Mouse (Mus musculus) forebrain, embryonic 16.5 days (tissue): Measurements from ENCODE around the gene Tbc1d4. TPM values are rescaled to one million over a fixed set of nuclear protein-coding genes. Genes with fewer than 3 reads are reported as not detected.

ENCODE experiments used
- ATAC-seq: fragments of 200-750 bp; cut with Nextera tagmentation; 2 replicates; pipeline ENCODE4 v1.8.0; 2017; ENCODE audit warnings: mild to moderate bottlenecking, moderate library complexity
- H3K27ac ChIP-seq: fragments of 300-500 bp; sonication (generic); 2 replicates; pipeline ENCODE4 v1.5.1; 2014; ENCODE audit warnings: low read length, control low read depth
- H3K27me3 ChIP-seq: fragments of 300-500 bp; sonication (generic); replicated peaks from 2 replicates; pipeline ENCODE4 v1.6.1; 2014; ENCODE audit warnings: low read length; ENCODE audit not compliant: control insufficient read depth, insufficient read depth
- H3K36me3 ChIP-seq: fragments of 300-500 bp; sonication (generic); 2 replicates; pipeline ENCODE4 v1.6.1; 2014; ENCODE audit not compliant: control insufficient read depth, insufficient read depth
- H3K4me1 ChIP-seq: fragments of 300-500 bp; sonication (generic); replicated peaks from 2 replicates; pipeline ENCODE4 v1.6.1; 2014; ENCODE audit warnings: low read length; ENCODE audit not compliant: control insufficient read depth, insufficient read depth
- H3K4me2 ChIP-seq: fragments of 300-500 bp; sonication (generic); 2 replicates; pipeline ENCODE4 v1.6.1; 2014; ENCODE audit warnings: mild to moderate bottlenecking, low read length, control low read depth
- H3K4me3 ChIP-seq: fragments of 300-500 bp; sonication (generic); replicated peaks from 2 replicates; pipeline ENCODE4 v1.5.1; 2014; ENCODE audit warnings: mild to moderate bottlenecking, low read length, control low read depth
- H3K9ac ChIP-seq: fragments of 300-500 bp; sonication (generic); replicated peaks from 2 replicates; pipeline ENCODE4 v1.6.1; 2014; ENCODE audit warnings: low read depth, low read length, control low read depth
- H3K9me3 ChIP-seq: fragments of 300-500 bp; sonication (generic); 2 replicates; pipeline ENCODE4 v1.6.1; 2016; ENCODE audit warnings: low read length; ENCODE audit not compliant: control insufficient read depth
- WGBS: fragments of 180-500 bp; shearing (Covaris S2); extraction: QIAGEN DNeasy Blood & Tissue Kit; methylation state at CpG from one replicate; pipeline ENCODE4 v1.1.7; 2014; 5-methylcytosine and 5-hydroxymethylcytosine counted together
- polyA plus RNA-seq: library from polyadenylated mRNA; unstranded; fragments of >200 nt; fragmentation: Nextera tagmentation; extraction: Ambion mirVana; gene quantifications from 2 replicates; pipeline ENCODE4 v1.2.1, GENCODE M21; 2015

The Tbc1d4 gene
- polyA plus RNA-seq, 1 experiment from 2014 or later: 8.1 TPM

DNA sequence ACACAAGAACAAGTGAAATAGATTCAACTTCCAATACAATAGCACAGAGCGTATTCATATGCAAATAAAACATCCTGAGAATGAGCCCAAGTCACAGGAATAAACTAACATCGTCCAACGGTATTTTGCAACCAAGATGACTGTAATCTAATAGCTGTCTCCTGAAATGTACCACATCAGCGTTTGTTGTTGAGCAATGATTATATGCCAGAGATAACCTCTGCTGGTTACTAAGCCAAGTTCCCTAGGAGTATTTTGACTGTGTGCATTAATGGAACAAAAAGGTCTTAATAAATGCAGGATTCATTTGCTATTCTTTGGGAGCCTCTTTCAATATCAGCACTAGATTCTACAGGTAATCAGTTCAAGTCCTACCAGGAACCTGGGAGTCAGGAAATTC, 161.1 kb downstream of the Tbc1d4 start:
- WGBS: 73% methylated on average over 4 of the region's 4 CpGs
- no peaks in the 10 kb centered on the region for H3K36me3 ChIP-seq
- no peak overlapping the region for H3K9ac ChIP-seq

DNA sequence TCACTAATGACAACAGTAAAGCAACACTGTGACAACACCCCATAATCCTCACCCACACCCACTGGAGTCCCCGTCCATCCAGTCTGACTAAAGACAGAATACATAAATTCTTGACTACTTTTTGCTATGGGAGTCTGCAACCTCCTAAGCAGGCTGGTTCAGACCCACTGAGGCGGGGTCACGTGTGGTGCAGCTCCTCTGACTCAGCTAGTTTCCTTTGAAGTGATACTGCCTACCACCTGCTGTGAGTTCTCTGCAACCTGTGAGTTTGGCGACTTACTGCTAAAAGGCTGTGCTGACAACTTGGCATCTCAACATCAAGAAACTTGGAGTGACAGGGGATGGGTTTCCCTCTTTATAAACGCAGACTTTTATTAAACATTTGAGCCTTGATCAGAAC, 163.8 kb downstream of the Tbc1d4 start:
- 71% methylated on average over 5 of the region's 5 CpGs for WGBS
- Histone ChIP-seq H3K4me3 (no peak overlapping the region), H3K27me3 (no peaks in the 10 kb centered on the region), H3K4me2 (no peak overlapping the region), H3K36me3 (no peaks in the 10 kb centered on the region), H3K9me3 (no peaks in the 10 kb centered on the region), H3K4me1 (no peaks in the 10 kb centered on the region), H3K27ac (no peak overlapping the region), H3K9ac (no peak overlapping the region)
- ATAC-seq: no peak

More for the DNA sequence above, 161.1 kb downstream of the Tbc1d4 start:
- Histone ChIP-seq H3K27me3 (no peaks in the 10 kb centered on the region), H3K4me2 (no peak overlapping the region), H3K27ac (no peak overlapping the region), H3K9me3 (no peaks in the 10 kb centered on the region), H3K4me1 (no peaks in the 10 kb centered on the region), H3K4me3 (no peak overlapping the region)
- no peak for ATAC-seq

- no peak overlapping the region for H3K4me3 ChIP-seq
- ATAC-seq: peak; percentile 93
- H3K4me1 ChIP-seq: no peaks in the 10 kb centered on the region
- H3K27me3 ChIP-seq: no peaks in the 10 kb centered on the region
- no peak overlapping the region for H3K9ac ChIP-seq
- H3K36me3 ChIP-seq: no peaks in the 10 kb centered on the region
- no peaks in the 10 kb centered on the region for H3K9me3 ChIP-seq
- H3K27ac ChIP-seq: no peak overlapping the region; the same call in 1 of the 2 replicates
- no peak overlapping the region for H3K4me2 ChIP-seq
- WGBS: 48% methylated on average over 3 of the region's 3 CpGs
Observed at GRCm38 (mm10) chr14:101437925-101438324, 171.1 kb downstream of the Tbc1d4 start.

DNA sequence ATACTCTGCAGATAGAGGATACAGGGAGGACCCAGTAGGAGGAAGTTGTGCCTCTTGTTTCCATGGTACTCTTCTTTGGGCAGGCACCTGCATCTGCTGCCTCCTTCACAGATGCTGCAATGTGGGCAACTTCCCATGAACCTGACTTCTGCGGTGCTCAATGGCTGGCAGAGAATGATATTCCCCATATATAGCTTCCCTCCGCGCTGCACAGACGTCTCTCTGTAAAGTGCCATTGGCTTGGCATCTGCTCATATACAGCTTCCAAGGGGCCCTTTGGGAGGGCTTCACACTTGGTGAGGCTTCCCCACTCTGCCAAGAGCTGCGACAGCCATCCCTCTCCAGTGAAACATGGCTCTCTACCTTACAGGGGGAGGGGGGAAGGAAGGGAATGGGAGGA, 178.5 kb downstream of the Tbc1d4 start:
- 50% methylated on average over 5 of the region's 5 CpGs for WGBS
- no peaks in the 10 kb centered on the region for H3K36me3 ChIP-seq
- H3K27me3 ChIP-seq: no peaks in the 10 kb centered on the region
- peaks cover 8% of the 10 kb centered on the region for H3K4me1 ChIP-seq
- H3K4me2 ChIP-seq: no peak overlapping the region
- no peak overlapping the region for H3K9ac ChIP-seq
- no peak overlapping the region for H3K4me3 ChIP-seq
- ATAC-seq: peak; percentile 88
- H3K9me3 ChIP-seq: no peaks in the 10 kb centered on the region
- no peak overlapping the region for H3K27ac ChIP-seq

DNA sequence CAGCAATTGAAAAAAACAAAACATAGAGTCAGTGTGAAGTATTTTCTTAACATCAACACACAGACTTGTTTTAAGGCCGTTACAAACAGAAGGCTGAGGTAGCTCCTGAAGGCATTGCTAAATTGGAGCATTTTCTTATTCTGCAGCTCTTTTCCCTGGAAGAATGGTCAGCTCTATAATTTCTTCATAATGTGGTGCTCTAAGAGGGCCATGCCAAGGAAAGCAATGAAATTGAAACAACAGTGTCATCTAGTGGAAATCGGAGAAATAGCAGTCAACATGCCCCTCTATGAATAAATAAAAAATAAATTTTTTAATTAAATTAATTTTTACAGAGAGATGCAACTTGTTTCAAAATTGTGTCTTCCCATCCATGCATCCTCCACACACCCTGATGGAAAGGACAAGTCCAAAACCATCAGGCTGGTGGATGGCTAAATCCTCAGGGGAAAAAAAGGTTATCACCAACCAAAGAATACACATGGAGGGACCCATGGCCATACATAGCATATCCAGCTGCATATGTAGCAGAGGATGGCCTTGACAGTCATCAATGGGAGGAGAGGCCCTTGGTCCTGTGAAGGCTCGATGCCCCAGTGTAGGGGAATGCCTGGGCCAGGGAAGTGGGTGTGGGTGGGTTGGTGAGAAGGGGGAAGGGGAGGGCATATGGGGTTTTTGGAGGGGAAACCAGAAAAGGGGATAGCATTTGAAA, 180.0 kb downstream of the Tbc1d4 start:
- ATAC-seq: peak; percentile 59
- no peaks in the 10 kb centered on the region for H3K9me3 ChIP-seq
- no peak overlapping the region for H3K27ac ChIP-seq
- H3K4me3 ChIP-seq: no peak overlapping the region
- H3K9ac ChIP-seq: no peak overlapping the region
- H3K36me3 ChIP-seq: no peaks in the 10 kb centered on the region
- no peaks in the 10 kb centered on the region for H3K27me3 ChIP-seq
- peaks cover 8% of the 10 kb centered on the region for H3K4me1 ChIP-seq
- no peak overlapping the region for H3K4me2 ChIP-seq
- 21% methylated on average over 3 of the region's 3 CpGs for WGBS

- H3K27me3 ChIP-seq: no peaks in the 10 kb centered on the region
- no peak overlapping the region for H3K4me2 ChIP-seq
- ATAC-seq: no peak
- no peak overlapping the region for H3K9ac ChIP-seq
- WGBS: 87% methylated on average over 2 of the region's 2 CpGs
- H3K36me3 ChIP-seq: no peaks in the 10 kb centered on the region
- H3K9me3 ChIP-seq: no peaks in the 10 kb centered on the region
- H3K4me3 ChIP-seq: no peak overlapping the region
- H3K27ac ChIP-seq: no peak overlapping the region
- no peaks in the 10 kb centered on the region for H3K4me1 ChIP-seq
Observed at GRCm38 (mm10) chr14:101417679-101418078, 191.3 kb downstream of the Tbc1d4 start.

Other genes with a start within 250 kb of the Tbc1d4 start
- gene Commd6, start 31.5 kb upstream of the Tbc1d4 start, polyA plus RNA-seq: 94.6 and 96.8 TPM in 2 replicates
- gene Uchl3, start 44.8 kb upstream of the Tbc1d4 start, polyA plus RNA-seq: 235 and 247 TPM in 2 replicates
- gene Gm9922, start 120.6 kb upstream of the Tbc1d4 start, polyA plus RNA-seq: 0.95 and 1.3 TPM in 2 replicates
- gene Lmo7, start 120.8 kb upstream of the Tbc1d4 start, polyA plus RNA-seq: 15.5 and 16.0 TPM in 2 replicates